Mouse (Mus musculus) kidney, postnatal 0 days (tissue): Measurements from ENCODE around the gene Ntn4. TPM values are rescaled to one million over a fixed set of nuclear protein-coding genes. Genes with fewer than 3 reads are reported as not detected.

Source experiments
- ATAC-seq: fragments of 200-750 bp; cut with Nextera tagmentation; replicated peaks from 2 replicates; pipeline ENCODE4 v1.8.0; 2017; ENCODE audit warnings: low read depth, moderate number of reproducible peaks, moderate TSS enrichment, moderate library complexity; ENCODE audit not compliant: low FRiP score
- DNase-seq: peaks from one replicate; pipeline ENCODE4 v3.0.0-alpha.2; 2016; ENCODE audit warnings: low spot score
- H3K27ac ChIP-seq: fragments of 300-500 bp; sonication (generic); 2 replicates; pipeline ENCODE4 v1.5.1; 2014; ENCODE audit warnings: mild to moderate bottlenecking
- H3K27me3 ChIP-seq: fragments of 300-500 bp; sonication (generic); 2 replicates; pipeline ENCODE4 v1.6.1; 2014; ENCODE audit warnings: low read length, mixed read lengths; ENCODE audit not compliant: insufficient read depth
- H3K36me3 ChIP-seq: fragments of 300-500 bp; sonication (generic); 2 replicates; pipeline ENCODE4 v1.6.1; 2014; ENCODE audit warnings: low read length, mixed read lengths; ENCODE audit not compliant: insufficient read depth
- H3K4me1 ChIP-seq: fragments of 300-500 bp; sonication (generic); replicated peaks from 2 replicates; pipeline ENCODE4 v1.6.1; 2014; ENCODE audit warnings: antibody characterized with exemption, low read length, mixed read lengths; ENCODE audit not compliant: insufficient read depth
- H3K4me2 ChIP-seq: fragments of 300-500 bp; sonication (generic); 2 replicates; pipeline ENCODE4 v1.6.1; 2014; ENCODE audit warnings: mild to moderate bottlenecking, low read length, moderate library complexity, mixed read lengths
- H3K4me3 ChIP-seq: fragments of 300-500 bp; sonication (generic); replicated peaks from 2 replicates; pipeline ENCODE4 v1.5.1; 2014; ENCODE audit warnings: low read depth, low read length
- H3K9ac ChIP-seq: fragments of 300-500 bp; sonication (generic); 2 replicates; pipeline ENCODE4 v1.6.1; 2014; ENCODE audit warnings: low read depth, low read length
- H3K9me3 ChIP-seq: fragments of 300-500 bp; sonication (generic); replicated peaks from 2 replicates; pipeline ENCODE4 v1.6.1; 2016; ENCODE audit warnings: low read length, inconsistent platforms, mixed read lengths
- CTCF ChIP-seq: IDR thresholded peaks from 2 replicates; pipeline ENCODE4 v1.5.1; 2016; ENCODE audit warnings: antibody characterized with exemption, low read depth, mild to moderate bottlenecking, moderate library complexity
- WGBS: fragments of 180-500 bp; shearing (Covaris S2); extraction: QIAGEN DNeasy Blood & Tissue Kit; methylation state at CpG from one replicate; pipeline ENCODE4 v1.1.7; 2014; 5-methylcytosine and 5-hydroxymethylcytosine counted together
- polyA plus RNA-seq: library from polyadenylated mRNA; unstranded; fragments of >200 nt; fragmentation: Nextera tagmentation; extraction: Ambion mirVana; gene quantifications from 2 replicates; pipeline ENCODE4 v1.2.1, GENCODE M21; 2015

Ntn4 gene
- polyA plus RNA-seq, 1 experiment from 2014 or later, result 1.4 TPM

DNA sequence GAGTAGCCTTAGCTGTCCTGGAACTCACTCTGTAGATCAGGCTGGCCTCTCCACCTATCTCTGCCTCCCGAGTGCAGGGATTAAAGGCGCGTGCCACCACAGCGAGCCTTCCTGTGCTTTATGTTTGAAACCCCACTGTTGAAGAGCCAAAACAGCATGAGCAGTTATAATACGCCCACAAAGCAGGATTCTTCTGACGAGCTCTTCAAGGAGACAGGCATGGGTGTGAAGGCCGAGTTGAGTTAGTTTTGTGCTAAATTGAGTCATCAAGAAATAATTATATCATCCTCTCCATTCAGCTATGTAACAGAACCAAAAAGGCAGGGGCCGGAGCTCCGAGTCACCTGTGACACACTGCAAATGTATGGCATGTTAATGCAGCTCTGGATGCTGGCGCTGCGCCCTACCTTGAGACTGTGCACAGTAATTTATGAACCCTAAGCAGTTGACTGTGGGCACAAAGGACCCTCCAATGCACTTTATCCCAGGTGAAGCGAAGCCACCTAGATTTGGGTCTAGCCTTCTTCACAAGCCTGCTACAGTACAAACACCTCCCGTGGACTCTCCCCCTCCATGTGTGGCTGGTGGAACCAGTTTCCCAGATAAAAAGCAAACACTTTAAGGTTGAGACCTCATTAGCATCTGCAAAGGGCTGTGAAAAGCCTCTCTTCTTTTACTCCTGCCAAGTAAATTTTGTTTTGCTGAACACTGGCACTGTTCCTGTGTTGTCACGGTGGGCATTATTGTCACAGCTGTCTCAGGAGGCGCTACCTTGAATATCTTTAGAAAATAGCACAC lies 142.9 kb downstream of the Ntn4 start:
- 79% methylated on average over 15 of the region's 15 CpGs for WGBS
- no peak overlapping the region for H3K4me3 ChIP-seq
- H3K9ac ChIP-seq, result no peak overlapping the region
- H3K4me2 ChIP-seq, result no peak overlapping the region
- no peaks in the 10 kb centered on the region for H3K27me3 ChIP-seq
- ATAC-seq (no peak), DNase-seq (no peak)
- no peak overlapping the region for H3K27ac ChIP-seq
- TF ChIP-seq CTCF, result no peak
- no peaks in the 10 kb centered on the region for H3K4me1 ChIP-seq
- H3K9me3 ChIP-seq, result no peaks in the 10 kb centered on the region
- H3K36me3 ChIP-seq, result no peaks in the 10 kb centered on the region

Other genes starting within 250 kb of the Ntn4 start
- 104 and 119 TPM in 2 replicates for gene Lta4h, start 187.3 kb upstream of the Ntn4 start, polyA plus RNA-seq
- gene Hal, start 151.9 kb upstream of the Ntn4 start, polyA plus RNA-seq, result not detected in 2 replicates
- gene Amdhd1, start 100.6 kb upstream of the Ntn4 start, polyA plus RNA-seq, result 2.8 and 3.5 TPM in 2 replicates
- gene Ccdc38, start 100.0 kb upstream of the Ntn4 start, polyA plus RNA-seq, result 0.26 and 0.29 TPM in 2 replicates
- gene Snrpf, start 51.0 kb upstream of the Ntn4 start, polyA plus RNA-seq, result 119 and 121 TPM in 2 replicates
- gene Usp44, start 190.9 kb downstream of the Ntn4 start, polyA plus RNA-seq, result 0.18 and 0.34 TPM in 2 replicates